Mouse (Mus musculus) mouse trophoblast stem cell (cell line): ENCODE data around the gene Tent4a.

Experiments
- in situ Hi-C, 2 experiments: fragments of 300-500 bp; cut with MseI, MboI; formaldehyde crosslinking; loops; 2 replicates in 1 of 2; 3 replicates in 1 of 2; pipeline ENCODE4 v1.15.1; 2025

The Tent4a gene

DNA sequence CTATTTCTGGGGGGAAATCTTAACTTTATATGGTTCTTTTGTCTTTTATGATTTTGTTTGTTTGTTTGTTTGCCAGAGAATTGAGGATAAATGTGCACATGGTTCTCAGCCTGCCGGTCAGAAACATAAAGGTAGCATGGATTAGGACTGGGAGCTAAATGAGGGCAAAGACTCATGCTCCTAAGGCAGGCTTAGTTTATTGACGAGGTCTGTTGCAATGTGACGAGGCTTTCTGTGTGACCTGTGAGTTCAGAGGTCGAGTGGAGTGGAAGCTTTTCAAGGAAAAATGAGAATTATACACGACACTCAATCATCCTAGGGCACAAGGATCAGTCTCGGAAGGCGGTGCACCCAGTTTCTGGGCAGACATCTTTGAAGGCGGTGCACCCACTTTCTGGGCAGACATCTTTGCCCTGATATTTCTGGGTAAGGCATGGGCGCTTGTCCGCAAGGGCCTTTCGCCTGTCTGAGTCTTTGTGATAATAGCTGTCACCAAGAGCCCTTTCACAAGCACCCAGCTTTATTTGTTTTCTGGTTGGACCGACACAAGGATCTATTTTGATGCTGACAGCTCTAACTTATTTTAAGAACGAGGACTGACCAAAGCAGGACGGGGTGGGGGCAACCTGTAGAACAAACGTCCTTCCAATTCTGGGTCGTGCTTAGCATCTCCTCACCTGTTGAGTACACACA, 13.2 kb upstream of the Tent4a start:
- in situ Hi-C loops, result no loop called here

- in situ Hi-C loops, result no loop called here
Measured at GRCm38 (mm10) chr13:69545019-69545418, 10.6 kb upstream of the Tent4a start.

DNA sequence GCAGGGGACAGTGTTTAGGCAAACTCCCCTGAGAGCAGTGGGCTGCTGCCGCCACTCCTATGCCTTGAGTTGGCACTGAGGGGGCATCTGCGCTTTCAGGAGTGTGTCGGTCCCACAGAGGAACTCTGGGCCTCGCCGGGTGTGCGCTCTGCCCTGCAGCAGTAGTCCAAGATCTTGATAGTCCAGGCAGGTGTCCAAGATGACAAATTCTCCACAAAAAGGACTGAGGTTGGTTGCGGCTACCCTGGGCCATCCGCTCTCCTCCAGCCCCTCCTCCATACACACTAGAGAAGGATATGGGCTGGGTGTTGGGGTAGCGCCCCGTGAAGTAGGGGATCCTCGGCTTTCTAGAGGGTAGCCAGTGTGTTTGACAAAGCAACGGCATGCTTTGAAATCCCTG, 9.2 kb upstream of the Tent4a start:
- in situ Hi-C loops, result no loop called here

DNA sequence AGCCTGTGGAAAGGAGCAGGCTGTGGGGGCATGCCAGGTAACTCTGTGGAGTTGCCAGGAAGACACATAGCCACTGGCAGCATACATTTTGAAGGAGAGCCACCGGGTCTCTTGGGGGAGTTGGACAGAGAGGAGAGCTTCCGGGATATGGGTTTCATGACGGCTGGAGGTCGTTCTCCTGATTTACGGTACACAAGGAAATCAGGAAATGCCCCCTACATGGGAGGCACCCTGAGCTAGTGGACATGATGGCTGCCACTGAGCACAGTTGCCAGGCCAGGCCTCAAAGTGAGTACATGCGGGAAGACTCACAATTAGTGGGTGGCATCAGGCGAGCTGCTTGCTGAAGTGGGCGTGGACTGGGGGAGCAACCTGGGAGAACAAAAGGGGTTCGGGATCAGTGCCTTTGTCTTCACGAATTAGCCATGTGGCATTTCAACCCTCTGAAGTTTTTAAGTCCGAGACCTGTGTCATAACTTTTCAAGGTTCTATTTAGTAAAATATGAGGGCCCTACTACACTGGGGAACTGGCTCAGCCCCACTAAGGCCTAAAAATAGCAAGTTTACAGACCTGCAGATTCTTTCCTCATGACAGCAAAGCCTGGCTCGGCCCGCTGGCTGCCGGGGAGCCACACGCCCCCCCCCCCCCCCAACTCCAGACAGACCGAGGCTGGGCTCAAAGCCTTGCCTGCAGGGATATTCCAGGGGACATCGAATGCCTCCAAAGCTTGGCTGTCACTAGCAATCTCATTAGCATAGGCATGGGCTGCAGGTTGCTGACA, 8.3 kb upstream of the Tent4a start:
- in situ Hi-C loops, result no loop called here

DNA sequence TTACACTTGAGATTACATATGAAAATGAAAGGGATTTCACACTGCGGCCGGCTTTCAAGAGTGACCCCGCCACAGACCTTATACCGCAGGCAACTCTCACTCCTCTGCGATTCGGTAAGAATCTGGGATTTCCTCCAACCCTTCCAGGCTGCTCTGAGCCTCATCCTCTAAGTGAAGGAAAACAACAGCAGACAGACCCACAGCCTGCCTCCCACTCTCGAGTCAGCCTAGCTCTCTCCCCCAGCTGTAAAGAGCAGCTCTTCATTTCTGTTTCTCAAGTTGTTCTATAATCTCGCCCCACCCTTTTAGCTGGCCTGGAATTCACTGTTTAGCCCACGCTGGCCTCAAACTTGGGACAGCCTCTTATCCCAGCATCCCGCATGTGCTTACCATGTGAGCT, 7.4 kb upstream of the Tent4a start:
- in situ Hi-C loops, result no loop called here

GRCm38 (mm10) chr13:69541209-69541608, 6.8 kb upstream of the Tent4a start:
- in situ Hi-C loops, result no loop called here

GRCm38 (mm10) chr13:69538327-69538726, 3.9 kb upstream of the Tent4a start:
- in situ Hi-C loops, result no loop called here

DNA sequence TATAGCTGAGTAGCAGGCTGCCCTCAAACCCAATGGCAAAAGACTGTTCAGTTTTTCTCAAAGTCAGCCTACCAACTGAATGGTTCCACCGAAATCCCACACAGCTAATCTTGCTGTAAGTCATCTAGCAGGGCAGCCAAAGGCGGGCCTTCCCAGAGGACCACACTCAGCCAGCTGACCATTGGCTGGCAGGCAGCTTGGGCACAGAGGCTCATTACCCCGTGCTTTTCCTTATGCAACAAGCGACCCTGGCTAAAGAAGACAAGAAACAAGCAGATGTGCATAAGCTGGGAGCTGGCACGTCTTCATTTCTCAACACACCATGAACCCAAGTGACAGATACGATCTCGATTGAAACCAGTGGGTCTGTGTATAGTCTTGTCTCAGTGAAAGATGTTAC, 2.9 kb upstream of the Tent4a start:
- in situ Hi-C loops, result no loop called here

DNA sequence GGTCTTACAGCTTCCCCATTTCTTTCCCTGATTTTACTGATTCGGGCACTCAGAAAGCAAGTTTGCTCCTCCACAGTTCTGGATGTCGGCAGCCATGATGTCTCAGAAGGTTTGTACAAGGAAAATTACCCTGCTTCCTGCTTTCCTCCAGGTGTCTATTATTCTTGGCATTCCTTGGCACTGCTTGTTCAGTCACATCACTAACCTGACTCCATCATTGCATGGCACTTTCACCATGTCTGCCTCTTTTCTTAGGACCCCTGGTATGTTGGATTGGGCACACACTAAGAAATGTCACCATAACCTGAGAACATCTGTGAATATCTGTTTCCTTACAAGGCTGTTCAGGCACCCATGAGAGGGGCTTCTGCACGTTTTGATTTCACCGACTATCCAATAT, 1.6 kb upstream of the Tent4a start:
- in situ Hi-C loops, result no loop called here

- in situ Hi-C loops, result no loop called here
Measured at GRCm38 (mm10) chr13:69534654-69535551, 486 bp upstream of the Tent4a start.

DNA sequence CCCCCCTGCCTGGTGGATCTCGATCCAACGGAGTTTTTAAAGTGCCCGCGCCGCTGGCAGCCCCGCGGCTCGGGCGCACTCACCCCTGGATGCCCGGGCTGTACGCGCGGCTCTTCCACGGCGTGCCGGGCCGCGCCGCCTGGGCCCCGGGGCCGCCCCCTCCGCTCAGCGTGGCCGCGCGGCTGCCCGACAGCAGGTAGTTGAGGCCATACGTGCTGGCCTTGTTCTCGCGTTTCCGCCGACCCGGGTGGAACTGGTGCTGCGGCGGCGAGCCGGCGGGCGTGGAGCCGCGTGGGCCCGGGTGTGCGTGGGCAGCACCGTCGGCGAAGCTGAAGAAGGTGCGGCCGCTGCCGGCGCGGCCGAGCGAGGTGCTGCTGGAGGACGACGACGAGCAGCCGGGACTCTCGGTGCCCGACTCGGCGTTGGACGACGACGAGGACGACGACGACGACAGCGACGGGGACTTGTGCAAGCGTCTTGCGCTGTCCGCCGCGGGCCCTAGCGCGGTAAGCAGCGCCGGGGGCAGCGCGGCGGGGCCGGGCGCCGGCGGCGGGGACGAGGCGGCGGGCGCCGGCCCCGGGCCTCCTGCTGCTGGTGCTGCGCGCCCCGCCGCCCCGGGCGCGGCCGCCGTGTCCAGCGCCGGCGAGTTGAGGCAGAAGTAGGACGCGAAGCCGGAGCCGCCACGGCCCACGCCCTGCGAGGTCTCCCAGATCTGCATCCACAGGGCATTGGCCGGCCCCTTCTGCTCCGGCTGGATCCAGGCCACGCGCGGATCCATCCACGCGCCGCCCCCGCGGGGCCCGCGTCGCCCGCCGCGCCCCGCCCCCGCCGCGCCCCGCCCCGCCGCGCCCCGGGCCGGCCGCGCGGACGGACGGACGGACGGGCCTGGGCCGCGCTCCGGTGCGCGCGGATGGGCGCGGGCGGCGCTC, 748 bp downstream of the Tent4a start, which contains the start of gene Nsun2:
Gene Nsun2 (plus strand): TSS at position 342 of the 929 bp plus-strand sequence.
- in situ Hi-C loops, result no loop called here

DNA sequence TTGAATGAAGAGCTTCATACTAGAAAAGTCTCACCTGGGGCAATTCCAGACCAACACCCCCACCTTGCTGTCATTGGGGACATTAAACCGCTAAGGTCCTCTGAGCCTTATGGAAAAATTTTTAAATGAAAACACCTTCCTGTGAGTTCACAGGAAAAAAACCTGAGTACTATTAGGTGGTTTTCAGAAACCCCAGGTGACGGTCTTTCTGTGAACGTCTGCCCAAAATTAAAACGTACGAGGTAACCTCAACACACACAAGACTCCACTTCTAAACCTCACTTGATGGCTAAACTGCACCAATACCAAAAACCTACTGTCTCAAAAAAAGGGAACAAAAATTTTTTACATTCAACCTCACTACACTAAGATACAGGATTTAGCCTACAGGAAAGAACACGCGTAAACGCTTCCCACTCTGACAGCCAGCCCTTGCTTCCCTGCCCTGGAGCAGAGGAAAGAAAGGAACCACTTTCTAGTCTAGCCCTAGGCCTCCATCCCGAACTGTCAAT, 1.5 kb downstream of the Tent4a start:
- in situ Hi-C loops, result no loop called here

- in situ Hi-C loops, result no loop called here
Measured at GRCm38 (mm10) chr13:69532101-69532892, 2.1 kb downstream of the Tent4a start.

DNA sequence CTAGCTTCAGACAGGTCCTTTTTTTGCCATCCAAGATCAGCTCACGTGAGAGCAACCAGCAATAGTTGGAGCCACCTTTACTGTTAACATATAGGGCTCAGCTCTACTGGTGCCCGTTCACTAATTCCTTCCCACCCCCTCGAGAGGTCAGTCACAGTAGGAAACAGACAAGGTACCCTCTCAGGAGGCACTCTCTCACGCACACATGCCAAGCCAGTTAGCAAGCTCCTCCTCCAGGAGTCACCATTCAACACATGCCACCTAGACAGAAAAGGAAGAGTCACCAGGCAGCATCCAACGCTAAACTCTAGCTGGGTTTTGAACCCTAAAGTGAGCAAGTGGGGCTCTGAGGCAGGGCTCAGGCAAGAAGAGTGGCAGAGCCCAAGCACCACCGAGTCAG, 3.0 kb downstream of the Tent4a start:
- in situ Hi-C loops, result no loop called here

- in situ Hi-C loops, result no loop called here
Measured at GRCm38 (mm10) chr13:69530951-69531350, 3.5 kb downstream of the Tent4a start.

- in situ Hi-C loops, result no loop called here
Measured at GRCm38 (mm10) chr13:69530156-69530555, 4.3 kb downstream of the Tent4a start.

DNA sequence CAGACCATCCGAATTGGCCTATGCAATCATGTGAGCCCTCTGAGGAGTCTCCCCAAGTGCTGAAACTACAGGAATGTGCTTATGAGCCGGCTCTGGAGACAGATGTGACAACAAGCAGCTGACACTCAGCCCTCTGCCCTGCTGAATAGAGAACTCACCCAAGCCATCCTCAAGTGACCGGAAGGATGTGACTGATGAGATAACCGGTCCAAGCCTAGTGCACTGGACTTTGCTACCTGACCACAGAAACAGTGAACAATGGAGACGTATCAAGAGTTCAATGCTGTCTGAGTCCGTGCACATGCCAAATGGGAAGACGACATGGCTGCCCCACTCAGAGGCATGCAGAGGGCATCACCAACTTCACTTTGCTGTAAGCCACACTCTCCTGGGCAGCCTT, 5.9 kb downstream of the Tent4a start:
- in situ Hi-C loops, result no loop called here

GRCm38 (mm10) chr13:69525867-69526266, 8.6 kb downstream of the Tent4a start:
- in situ Hi-C loops, result no loop called here

GRCm38 (mm10) chr13:69524158-69524530, 10.3 kb downstream of the Tent4a start:
- in situ Hi-C loops, result no loop called here
